Mouse (Mus musculus) CH12.LX (cell line): ENCODE results near the gene Osbpl3. TPM values are rescaled to one million over a fixed set of nuclear protein-coding genes. Genes with fewer than 3 reads are reported as not detected.

Experiments used
- DNase-seq: peaks from one replicate; pipeline ENCODE4 v3.0.0-alpha.2; 2013; ENCODE audit errors: extremely low read depth
- H3K27ac ChIP-seq: 2 replicates; pipeline ENCODE4 v1.5.1; 2012; ENCODE audit warnings: low read depth, mild to moderate bottlenecking, control low read depth, moderate library complexity; ENCODE audit not compliant: insufficient read depth
- H3K27me3 ChIP-seq: replicated peaks from 2 replicates; pipeline ENCODE3; 2012; ENCODE audit warnings: inconsistent platforms
- H3K36me3 ChIP-seq, 2 experiments: replicated peaks in 1 of 2; 2 replicates each; pipeline versions ENCODE3 to v1.6.1; 2012; ENCODE audit warnings: inconsistent platforms in 1 of 2, low read length in 1 of 2, mild to moderate bottlenecking in 1 of 2, mixed read lengths in 1 of 2, moderate library complexity in 1 of 2; ENCODE audit not compliant: control insufficient read depth in 1 of 2, insufficient read depth in 1 of 2
- H3K4me1 ChIP-seq, 2 experiments: 2 replicates each; pipeline ENCODE4 v1.6.1; 2012; ENCODE audit warnings: inconsistent platforms in 1 of 2, moderate library complexity in 1 of 2; ENCODE audit not compliant: insufficient read depth in 2 of 2, control insufficient read depth in 1 of 2
- H3K4me2 ChIP-seq: 2 replicates; pipeline ENCODE4 v1.6.1; 2012; ENCODE audit warnings: low read depth, mild to moderate bottlenecking, control low read depth; ENCODE audit not compliant: poor library complexity, insufficient read depth, severe bottlenecking
- H3K4me3 ChIP-seq, 3 experiments: fragments of 150-350 bp in 1 of 3; sonication (generic) in 1 of 3; replicated peaks in 1 of 3; 2 replicates each; pipeline versions ENCODE3 to v1.5.1; 2011 to 2012; ENCODE audit warnings: low read depth in 2 of 3, low read length in 2 of 3, mild to moderate bottlenecking in 2 of 3, moderate library complexity in 2 of 3, control low read depth in 1 of 3, improper control_type of control experiment in 1 of 3, inconsistent platforms in 1 of 3, mixed read lengths in 1 of 3; ENCODE audit not compliant: poor library complexity in 1 of 3
- H3K79me2 ChIP-seq: replicated peaks from 2 replicates; pipeline ENCODE4 v1.6.1; 2012; ENCODE audit warnings: mild to moderate bottlenecking, moderate library complexity; ENCODE audit not compliant: control insufficient read depth, poor library complexity, insufficient read depth, severe bottlenecking; ENCODE audit errors: extremely low read depth
- H3K9ac ChIP-seq: 2 replicates; pipeline ENCODE4 v1.6.1; 2012; ENCODE audit warnings: low read depth, mild to moderate bottlenecking, control low read depth, moderate library complexity; ENCODE audit not compliant: insufficient read depth
- H3K9me3 ChIP-seq: replicated peaks from 2 replicates; pipeline ENCODE3; 2012; ENCODE audit warnings: low read length, inconsistent platforms, mixed read lengths
- BHLHE40 ChIP-seq: IDR thresholded peaks from 2 replicates; pipeline ENCODE4 v1.6.1; 2011; ENCODE audit warnings: mild to moderate bottlenecking, low read depth, low read length, improper control_type of control experiment
- CHD1 ChIP-seq: IDR thresholded peaks from 2 replicates; pipeline ENCODE4 v1.6.1; 2012; ENCODE audit warnings: low read depth, low read length, improper control_type of control experiment, inconsistent platforms
- CTCF ChIP-seq, 2 experiments: IDR thresholded peaks in 1 of 2; conservative IDR thresholded peaks in 1 of 2; 2 replicates each; pipeline ENCODE4 v1.5.1; 2011 to 2012; ENCODE audit warnings: low read depth in 2 of 2, low read length in 2 of 2, improper control_type of control experiment in 1 of 2, inconsistent platforms in 1 of 2, mild to moderate bottlenecking in 1 of 2, moderate library complexity in 1 of 2
- E2F4 ChIP-seq: IDR thresholded peaks from 2 replicates; pipeline ENCODE4 v1.6.1; 2011; ENCODE audit warnings: low read depth, low read length, improper control_type of control experiment; ENCODE audit not compliant: insufficient replicate concordance
- ETS1 ChIP-seq: conservative IDR thresholded peaks from 2 replicates; pipeline ENCODE4 v1.6.1; 2012; ENCODE audit warnings: low read depth, mild to moderate bottlenecking, inconsistent platforms, low read length, improper control_type of control experiment, moderate library complexity
- GABPA ChIP-seq: IDR thresholded peaks from 2 replicates; pipeline ENCODE4 v1.6.1; 2012; ENCODE audit warnings: low read depth, low read length, improper control_type of control experiment, inconsistent platforms; ENCODE audit not compliant: insufficient replicate concordance
- HCFC1 ChIP-seq: IDR thresholded peaks from 2 replicates; pipeline ENCODE4 v1.6.1; 2012; ENCODE audit warnings: low read depth, mild to moderate bottlenecking, inconsistent platforms, low read length, improper control_type of control experiment
- IRF4 ChIP-seq: IDR thresholded peaks from 2 replicates; pipeline ENCODE4 v1.6.1; 2014; ENCODE audit warnings: low read depth, mild to moderate bottlenecking, inconsistent platforms, low read length, improper control_type of control experiment
- JUN ChIP-seq: IDR thresholded peaks from 2 replicates; pipeline ENCODE4 v1.6.1; 2011; ENCODE audit warnings: low read depth, mild to moderate bottlenecking, low read length, improper control_type of control experiment, moderate library complexity; ENCODE audit not compliant: insufficient read depth
- JUND ChIP-seq: conservative IDR thresholded peaks from 2 replicates; pipeline ENCODE4 v1.6.1; 2011; ENCODE audit warnings: low read depth, low read length, improper control_type of control experiment
- KAT2A ChIP-seq: IDR thresholded peaks from 2 replicates; pipeline ENCODE4 v1.6.1; 2012; ENCODE audit warnings: low read length, improper control_type of control experiment, inconsistent platforms; ENCODE audit not compliant: insufficient replicate concordance
- MAFK ChIP-seq: IDR thresholded peaks from 2 replicates; pipeline ENCODE4 v1.6.1; 2011; ENCODE audit warnings: low read length, improper control_type of control experiment; ENCODE audit not compliant: insufficient replicate concordance
- MEF2A ChIP-seq: IDR thresholded peaks from 2 replicates; pipeline ENCODE4 v1.6.1; 2014; ENCODE audit warnings: low read depth, mild to moderate bottlenecking, inconsistent platforms, low read length, improper control_type of control experiment, borderline replicate concordance
- MXI1 ChIP-seq: IDR thresholded peaks from 2 replicates; pipeline ENCODE4 v1.6.1; 2011; ENCODE audit warnings: mild to moderate bottlenecking, low read depth, low read length, improper control_type of control experiment
- NRF1 ChIP-seq: IDR thresholded peaks from 2 replicates; pipeline ENCODE4 v1.6.1; 2014; ENCODE audit warnings: low read depth, mild to moderate bottlenecking, inconsistent platforms, low read length, improper control_type of control experiment, moderate library complexity
- PAX5 ChIP-seq: IDR thresholded peaks from 2 replicates; pipeline ENCODE4 v1.6.1; 2012; ENCODE audit warnings: low read length, inconsistent platforms, mixed read lengths
- POLR2A ChIP-seq: IDR thresholded peaks from 2 replicates; pipeline ENCODE4 v1.6.1; 2011; ENCODE audit warnings: low read depth, mild to moderate bottlenecking, improper control_type of control experiment, low read length
- RAD21 ChIP-seq: IDR thresholded peaks from 2 replicates; pipeline ENCODE4 v1.6.1; 2011; ENCODE audit warnings: low read depth, mild to moderate bottlenecking, low read length, improper control_type of control experiment, moderate library complexity
- SIN3A ChIP-seq: IDR thresholded peaks from 2 replicates; pipeline ENCODE4 v1.6.1; 2012; ENCODE audit warnings: low read length, improper control_type of control experiment, inconsistent platforms
- TBP ChIP-seq: conservative IDR thresholded peaks from 2 replicates; pipeline ENCODE4 v1.6.1; 2011; ENCODE audit warnings: low read depth, low read length, improper control_type of control experiment
- TCF12 ChIP-seq: IDR thresholded peaks from 2 replicates; pipeline ENCODE4 v1.6.1; 2014; ENCODE audit warnings: low read depth, mild to moderate bottlenecking, inconsistent platforms, low read length, improper control_type of control experiment
- ZC3H11A ChIP-seq: IDR thresholded peaks from 2 replicates; pipeline ENCODE4 v1.6.1; 2012; ENCODE audit warnings: low read depth, mild to moderate bottlenecking, inconsistent platforms, low read length, improper control_type of control experiment
- ZKSCAN1 ChIP-seq: IDR thresholded peaks from 2 replicates; pipeline ENCODE4 v1.6.1; 2012; ENCODE audit warnings: low read depth, inconsistent platforms, low read length, improper control_type of control experiment, borderline replicate concordance
- ZMIZ1 ChIP-seq: IDR thresholded peaks from 2 replicates; pipeline ENCODE4 v1.6.1; 2012; ENCODE audit warnings: low read depth, mild to moderate bottlenecking, inconsistent platforms, low read length, improper control_type of control experiment
- dilution Hi-C: fragments of 300-500 bp; cut with MboI; formaldehyde crosslinking; loops from 2 replicates; pipeline ENCODE4 v1.14.3; 2020; ENCODE audit warnings: low sequenced_read_pairs; ENCODE audit not compliant: extremely low pct_unique_long_range_greater_than_20kb, extremely low pct_ligation_motif_present
- in situ Hi-C: fragments of 300-500 bp; cut with MboI; formaldehyde crosslinking; loops from 3 replicates; pipeline ENCODE4 v1.14.3; 2019; ENCODE audit warnings: low sequenced_read_pairs, low pct_ligation_motif_present, low pct_unique_long_range_greater_than_20kb, mixed read lengths
- polyA plus RNA-seq: library from polyadenylated mRNA; unstranded; fragments of >175 nt; gene quantifications from 2 replicates; pipeline ENCODE4 v1.2.1, GENCODE M21; 2012; ENCODE audit warnings: low read depth; ENCODE audit not compliant: insufficient read length
- total RNA-seq, 2 experiments: library from RNA; depleted of rRNA; stranded (reverse); fragments of 300-350 nt in 1 of 2; fragments of >200 nt in 1 of 2; gene quantifications; 2 replicates each; pipeline ENCODE4 v1.2.3; 2012 to 2014

Gene Osbpl3
- total and polyA plus RNA-seq, 3 experiments, result 2.2 to 8.1 (median 3.5) TPM

- H3K36me3 ChIP-seq, result no peaks in the 10 kb centered on the region
- H3K79me2 ChIP-seq, result no peaks in the 10 kb centered on the region; the same call in 1 of the 2 replicates
- H3K4me3 ChIP-seq, result no peak overlapping the region
- peaks cover 7 to 10% of the 10 kb centered on the region in 2 experiments for H3K4me1 ChIP-seq
- in situ Hi-C loops (no loop called here), dilution Hi-C loops (no loop called here)
- no peak for DNase-seq
- H3K27ac ChIP-seq, result no peak overlapping the region
- no peak overlapping the region for H3K9ac ChIP-seq
- no peaks in the 10 kb centered on the region for H3K27me3 ChIP-seq
- H3K4me2 ChIP-seq, result no peak overlapping the region
- no peak for TF ChIP-seq TCF12
- TF ChIP-seq ZKSCAN1, result no peak
- no peak for TF ChIP-seq KAT2A
- TF ChIP-seq ZMIZ1, result no peak
- no peak for TF ChIP-seq NRF1
- no peak for TF ChIP-seq ZC3H11A
- no peak for TF ChIP-seq CHD1
- TF ChIP-seq MXI1, result no peak
- H3K9me3 ChIP-seq, result no peaks in the 10 kb centered on the region
Observed at GRCm38 (mm10) chr6:50432491-50432890, 23.5 kb downstream of the Osbpl3 start.

- H3K4me3 ChIP-seq, result no peak overlapping the region
- no peak for DNase-seq
- in situ Hi-C loops (no loop called here), dilution Hi-C loops (no loop called here)
- H3K36me3 ChIP-seq, result peaks cover 0 to 4% of the 10 kb centered on the region in 2 experiments
- no peaks in the 10 kb centered on the region for H3K27me3 ChIP-seq
- H3K79me2 ChIP-seq, result no peaks in the 10 kb centered on the region; the same call in 1 of the 2 replicates
- H3K4me2 ChIP-seq, result no peak overlapping the region
- peaks cover 9 to 22% of the 10 kb centered on the region in 2 experiments for H3K4me1 ChIP-seq
- H3K9ac ChIP-seq, result no peak overlapping the region
- TF ChIP-seq GABPA (no peak), MAFK (no peak)
- H3K9me3 ChIP-seq, result peaks cover 3% of the 10 kb centered on the region
- H3K27ac ChIP-seq, result no peak overlapping the region
Observed at GRCm38 (mm10) chr6:50429299-50429698, 26.7 kb downstream of the Osbpl3 start.

- Histone ChIP-seq H3K9ac (no peak overlapping the region), H3K27ac (no peak overlapping the region), H3K4me3 (no peak overlapping the region), H3K27me3 (no peaks in the 10 kb centered on the region)
- dilution Hi-C loops, result no loop called here
- in situ Hi-C loops, result no loop called here
- no peak for DNase-seq
- TF ChIP-seq TCF12 (no peak), JUN (no peak), SIN3A (no peak), BHLHE40 (no peak), MXI1 (no peak), NRF1 (no peak), JUND (no peak), IRF4 (no peak), PAX5 (no peak), E2F4 (no peak), RAD21 (no peak), MEF2A (no peak), KAT2A (no peak), CTCF (conservative IDR thresholded peaks at IDR 0.05 in 1 of 2, IDR thresholded peaks at IDR 0.05 in 1 of 2; ENCODE audit: low read depth in 2 of 2, low read length in 2 of 2) (no peak), TBP (no peak), HCFC1 (no peak), ETS1 (no peak), POLR2A (no peak)
- TF ChIP-seq, all 38 proteins: peak for 0
- Histone ChIP-seq H3K9me3 (peaks cover 3% of the 10 kb centered on the region), H3K79me2 (no peaks in the 10 kb centered on the region), H3K4me2 (no peak overlapping the region), H3K36me3 (peaks cover 0 to 4% of the 10 kb centered on the region in 2 experiments), H3K4me1 (peaks cover 9 to 27% of the 10 kb centered on the region in 2 experiments)
Observed at GRCm38 (mm10) chr6:50427051-50427732, 28.8 kb downstream of the Osbpl3 start.
